Mouse (Mus musculus): ENCODE data around the gene Epas1. TPM values are rescaled to one million over a fixed set of nuclear protein-coding genes. Genes with fewer than 3 reads are reported as not detected.

The Epas1 gene
- polyA plus RNA-seq (2014; fragmentation: Nextera tagmentation; extraction: Ambion mirVana), result 13.2 and 15.7 TPM in 2 replicates

DNA sequence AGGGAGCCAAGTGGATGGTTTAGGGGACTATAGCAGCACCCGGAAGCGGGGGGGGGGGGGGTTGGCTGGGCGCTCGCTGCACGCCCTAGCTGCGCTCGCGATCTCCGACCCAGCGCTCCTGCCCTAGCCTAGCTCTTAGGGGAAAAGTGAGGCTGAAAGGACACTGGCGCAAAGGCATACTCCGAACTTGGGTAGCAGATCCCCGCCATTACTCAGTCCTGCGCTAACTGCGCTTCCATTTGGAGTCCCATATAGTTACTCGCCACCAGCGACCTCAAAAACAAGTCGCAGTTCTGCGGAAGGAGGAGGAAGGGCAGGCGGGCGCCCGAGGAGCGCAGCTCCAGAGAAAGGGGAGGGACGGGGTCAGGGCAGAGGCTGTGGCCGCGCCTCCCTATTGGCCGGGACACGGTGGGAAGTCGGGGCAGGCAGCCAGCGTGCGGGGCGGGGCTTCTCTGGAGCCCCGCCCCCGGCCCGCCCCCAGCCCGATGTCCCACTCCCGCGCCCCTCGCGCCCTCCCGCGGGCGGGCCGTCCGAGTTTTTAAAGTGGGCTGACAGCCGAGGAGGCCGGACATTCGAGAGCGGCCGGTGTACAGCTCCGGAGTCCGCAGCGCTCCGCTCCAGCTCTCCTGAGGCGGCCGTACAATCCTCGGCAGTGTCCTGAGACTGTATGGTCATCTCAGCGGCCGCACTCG lies at the start of gene Epas1:
Epas1 (plus strand) TSS at position 571 of the 692 bp plus-strand sequence.
- Histone ChIP-seq H3K4me1 (ENCODE audit: insufficient read depth) (no peaks in the 10 kb centered on the region), H3K36me3 (ENCODE audit: insufficient read depth) (no peaks in the 10 kb centered on the region), H3K4me3 (ENCODE audit: low read depth, low read length) (peak within 1 kb of the TSS; percentile 48), H3K27ac (ENCODE audit: low read depth) (0 out of 2 replicates have a peak within 1 kb of the TSS, but pooled peaks have one; percentile 10), H3K4me2 (peak within 1 kb of the TSS; percentile 89), H3K9ac (peak within 1 kb of the TSS; percentile 48), H3K9me3 (ENCODE audit: low read depth, low read length) (no peaks in the 10 kb centered on the region), H3K27me3 (ENCODE audit: insufficient read depth, low read length) (peaks cover 34% of the 10 kb centered on the region)
- peak; percentile 96 for ATAC-seq (ENCODE audit: insufficient read depth)
- peak; percentile 90 for DNase-seq
- under 1% methylated on average over 53 of the region's 60 CpGs for WGBS
- TF ChIP-seq CTCF (IDR thresholded peaks at IDR 0.05; ENCODE audit: low read depth), result 0 out of 2 replicates have a peak, but pooled peaks have one; percentile 3

DNA sequence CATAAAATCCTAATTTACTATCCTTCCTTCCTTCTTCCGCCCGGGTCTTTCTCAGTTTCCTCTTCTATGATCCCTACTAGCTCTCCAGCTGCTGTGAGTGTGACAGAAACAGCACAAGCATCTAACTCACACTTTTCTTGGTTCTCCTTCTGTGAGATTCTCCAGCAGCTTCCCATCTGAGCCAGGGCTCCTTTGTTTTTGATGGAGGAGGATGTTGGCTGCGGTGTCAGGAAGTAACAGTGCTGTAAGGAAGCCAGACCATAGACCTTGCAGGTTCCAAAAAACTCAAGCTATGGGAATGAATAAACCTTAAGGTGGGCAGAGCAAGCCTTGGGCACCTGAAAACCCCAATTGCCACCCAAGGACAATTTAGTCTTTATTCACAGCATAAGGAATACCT lies 48.3 kb upstream of the Epas1 start:
- Histone ChIP-seq H3K9me3 (ENCODE audit: low read depth, low read length) (no peaks in the 10 kb centered on the region), H3K4me2 (no peak overlapping the region), H3K27me3 (ENCODE audit: insufficient read depth, low read length) (no peaks in the 10 kb centered on the region), H3K4me3 (ENCODE audit: low read depth, low read length) (no peak overlapping the region), H3K27ac (ENCODE audit: low read depth) (no peak overlapping the region), H3K4me1 (ENCODE audit: insufficient read depth) (no peaks in the 10 kb centered on the region), H3K9ac (no peak overlapping the region), H3K36me3 (ENCODE audit: insufficient read depth) (no peaks in the 10 kb centered on the region)
- WGBS, result 74% methylated on average over 3 of the region's 3 CpGs
- DNase-seq (no peak), ATAC-seq (ENCODE audit: insufficient read depth) (no peak)
- TF ChIP-seq CTCF (IDR thresholded peaks at IDR 0.05; ENCODE audit: low read depth), result no peak

DNA sequence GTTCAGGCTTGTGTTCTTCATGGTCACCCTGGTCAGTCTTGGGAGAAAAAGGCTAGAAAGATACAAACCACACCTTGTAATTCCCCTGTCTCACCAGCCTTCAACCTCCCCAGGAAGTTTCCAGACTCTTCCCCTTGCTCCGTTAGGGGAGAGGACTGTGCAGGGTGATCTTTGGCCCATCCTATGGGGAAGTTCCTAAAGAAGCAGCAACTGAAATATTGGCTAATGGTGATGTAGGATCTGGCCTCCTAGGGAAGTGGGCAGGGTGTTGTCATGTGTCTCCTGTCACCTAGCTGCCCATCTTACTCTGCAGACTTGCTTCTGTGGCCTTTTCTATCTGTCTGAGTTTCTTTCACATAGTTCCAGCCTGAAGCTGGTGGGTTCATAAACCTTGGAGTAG lies 47.0 kb upstream of the Epas1 start:
- Histone ChIP-seq H3K36me3 (ENCODE audit: insufficient read depth) (no peaks in the 10 kb centered on the region), H3K4me3 (ENCODE audit: low read depth, low read length) (no peak overlapping the region), H3K9ac (no peak overlapping the region), H3K27ac (ENCODE audit: low read depth) (no peak overlapping the region), H3K9me3 (ENCODE audit: low read depth, low read length) (no peaks in the 10 kb centered on the region), H3K4me1 (ENCODE audit: insufficient read depth) (no peaks in the 10 kb centered on the region), H3K4me2 (no peak overlapping the region), H3K27me3 (ENCODE audit: insufficient read depth, low read length) (no peaks in the 10 kb centered on the region)
- no peak for TF ChIP-seq CTCF (IDR thresholded peaks at IDR 0.05; ENCODE audit: low read depth)
- no peak for DNase-seq
- no peak for ATAC-seq (ENCODE audit: insufficient read depth)
- WGBS, result 44% methylated on average over 1 of the region's 1 CpGs

GRCm38 (mm10) chr17:86709803-86710202 lies 43.7 kb upstream of the Epas1 start:
- H3K4me2 ChIP-seq, result no peak overlapping the region
- TF ChIP-seq CTCF (IDR thresholded peaks at IDR 0.05; ENCODE audit: low read depth), result no peak
- no peak for ATAC-seq (ENCODE audit: insufficient read depth)
- no peaks in the 10 kb centered on the region for H3K9me3 ChIP-seq (ENCODE audit: low read depth, low read length)
- no peaks in the 10 kb centered on the region for H3K36me3 ChIP-seq (ENCODE audit: insufficient read depth)
- DNase-seq, result no peak
- no peak overlapping the region for H3K9ac ChIP-seq
- no peak overlapping the region for H3K4me3 ChIP-seq (ENCODE audit: low read depth, low read length)
- H3K4me1 ChIP-seq (ENCODE audit: insufficient read depth), result no peaks in the 10 kb centered on the region
- no peak overlapping the region for H3K27ac ChIP-seq (ENCODE audit: low read depth)
- 69% methylated on average over 8 of the region's 8 CpGs for WGBS
- no peaks in the 10 kb centered on the region for H3K27me3 ChIP-seq (ENCODE audit: insufficient read depth, low read length)

- Histone ChIP-seq H3K4me3 (ENCODE audit: low read depth, low read length) (no peak overlapping the region), H3K36me3 (ENCODE audit: insufficient read depth) (no peaks in the 10 kb centered on the region), H3K9me3 (ENCODE audit: low read depth, low read length) (no peaks in the 10 kb centered on the region), H3K27me3 (ENCODE audit: insufficient read depth, low read length) (no peaks in the 10 kb centered on the region), H3K4me2 (no peak overlapping the region), H3K9ac (no peak overlapping the region), H3K4me1 (ENCODE audit: insufficient read depth) (no peaks in the 10 kb centered on the region), H3K27ac (ENCODE audit: low read depth) (no peak overlapping the region)
- WGBS, result 63% methylated on average over 8 of the region's 8 CpGs
- DNase-seq, result no peak
- no peak for ATAC-seq (ENCODE audit: insufficient read depth)
- no peak for TF ChIP-seq CTCF (IDR thresholded peaks at IDR 0.05; ENCODE audit: low read depth)
Observed at GRCm38 (mm10) chr17:86710379-86710778, 43.1 kb upstream of the Epas1 start.

GRCm38 (mm10) chr17:86711949-86712348 lies 41.6 kb upstream of the Epas1 start:
- Histone ChIP-seq H3K36me3 (ENCODE audit: insufficient read depth) (no peaks in the 10 kb centered on the region), H3K9ac (no peak overlapping the region), H3K27me3 (ENCODE audit: insufficient read depth, low read length) (no peaks in the 10 kb centered on the region), H3K4me2 (no peak overlapping the region), H3K4me3 (ENCODE audit: low read depth, low read length) (no peak overlapping the region), H3K4me1 (ENCODE audit: insufficient read depth) (no peaks in the 10 kb centered on the region), H3K9me3 (ENCODE audit: low read depth, low read length) (no peaks in the 10 kb centered on the region), H3K27ac (ENCODE audit: low read depth) (no peak overlapping the region)
- ATAC-seq (ENCODE audit: insufficient read depth), result no peak; the same call in 1 of the 2 replicates
- DNase-seq, result peak; percentile 19
- TF ChIP-seq CTCF (IDR thresholded peaks at IDR 0.05; ENCODE audit: low read depth), result no peak
- 23% methylated on average over 5 of the region's 5 CpGs for WGBS

GRCm38 (mm10) chr17:86712601-86713000 lies 40.9 kb upstream of the Epas1 start:
- Histone ChIP-seq H3K27ac (ENCODE audit: low read depth) (no peak overlapping the region), H3K4me2 (no peak overlapping the region), H3K36me3 (ENCODE audit: insufficient read depth) (no peaks in the 10 kb centered on the region), H3K4me3 (ENCODE audit: low read depth, low read length) (no peak overlapping the region), H3K9me3 (ENCODE audit: low read depth, low read length) (no peaks in the 10 kb centered on the region), H3K9ac (no peak overlapping the region), H3K27me3 (ENCODE audit: insufficient read depth, low read length) (no peaks in the 10 kb centered on the region), H3K4me1 (ENCODE audit: insufficient read depth) (no peaks in the 10 kb centered on the region)
- ATAC-seq (ENCODE audit: insufficient read depth), result no peak
- DNase-seq, result no peak
- no peak for TF ChIP-seq CTCF (IDR thresholded peaks at IDR 0.05; ENCODE audit: low read depth)
- WGBS, result 77% methylated on average over 8 of the region's 8 CpGs
